In genomic region chr19:20449546-20449945, GRCm38 (mm10) we compare ENCODE assay signal across 7 mouse cellular contexts. TPM values are rescaled to one million over a fixed set of nuclear protein-coding genes. Genes with fewer than 3 reads are reported as not detected.
DNase-seq lines count a peak whose midpoint lies in the region; ATAC-seq lines count a peak whose summit lies in the region.

No protein-coding gene starts in this region.

- peak; percentile 89 for DNase-seq in NIH3T3 (ENCODE audit: low read depth)
- peak; percentile 45 for DNase-seq in embryo, embryonic 10.5 days (ENCODE audit: low spot score)
- DNase-seq in layer of hippocampus, adult 9-11 months: peak; percentile 7
- peak; percentile 8 for DNase-seq in right cerebral cortex, postnatal 14 days
- DNase-seq in cerebellum, adult 9-11 months: no peak

- no peaks in the 10 kb centered on the region for H3K9me3 ChIP-seq in hindbrain, embryonic 13.5 days
- no peaks in the 10 kb centered on the region for H3K9me3 ChIP-seq in hindbrain, embryonic 12.5 days (replicated peaks)

- peak; percentile 71; the same call in 1 of the 2 replicates for ATAC-seq in hindbrain, embryonic 13.5 days (ENCODE audit: low FRiP score)
- no peak for ATAC-seq in hindbrain, embryonic 12.5 days (ENCODE audit: low FRiP score)

- H3K4me1 ChIP-seq in hindbrain, embryonic 13.5 days (replicated peaks): no peaks in the 10 kb centered on the region
- no peaks in the 10 kb centered on the region for H3K4me1 ChIP-seq in hindbrain, embryonic 12.5 days

- no peaks in the 10 kb centered on the region for H3K36me3 ChIP-seq in hindbrain, embryonic 13.5 days
- H3K36me3 ChIP-seq in hindbrain, embryonic 12.5 days: no peaks in the 10 kb centered on the region

- no peak overlapping the region for H3K27ac ChIP-seq in hindbrain, embryonic 13.5 days
- H3K27ac ChIP-seq in hindbrain, embryonic 12.5 days: no peak overlapping the region

- H3K9ac ChIP-seq in hindbrain, embryonic 13.5 days: no peak overlapping the region
- H3K9ac ChIP-seq in hindbrain, embryonic 12.5 days: no peak overlapping the region

- no peak overlapping the region for H3K4me3 ChIP-seq in hindbrain, embryonic 13.5 days
- H3K4me3 ChIP-seq in hindbrain, embryonic 12.5 days: no peak overlapping the region

- no peaks in the 10 kb centered on the region for H3K27me3 ChIP-seq in hindbrain, embryonic 13.5 days
- H3K27me3 ChIP-seq in hindbrain, embryonic 12.5 days: no peaks in the 10 kb centered on the region

- H3K4me2 ChIP-seq in hindbrain, embryonic 13.5 days: no peak overlapping the region
- no peak overlapping the region for H3K4me2 ChIP-seq in hindbrain, embryonic 12.5 days (replicated peaks)

RNA-seq across cellular contexts. Expression of gene Aldh1a1, which starts 43.0 kb away (rescaled TPM):
- 0.94 and 1.3 TPM in 2 replicates for polyA plus RNA-seq in hindbrain, embryonic 13.5 days (2015; fragmentation: Nextera tagmentation; extraction: Ambion mirVana)
- polyA plus RNA-seq in hindbrain, embryonic 12.5 days (2016; fragmentation: Nextera tagmentation; extraction: Ambion mirVana): 0.90 and 1.6 TPM in 2 replicates

RNA-seq across cellular contexts. Expression of gene Anxa1, which starts 58.8 kb away (rescaled TPM):
- 8.4 and 9.5 TPM in 2 replicates for polyA plus RNA-seq in hindbrain, embryonic 13.5 days (2015; fragmentation: Nextera tagmentation; extraction: Ambion mirVana)
- 9.9 and 13.8 TPM in 2 replicates for polyA plus RNA-seq in hindbrain, embryonic 12.5 days (2016; fragmentation: Nextera tagmentation; extraction: Ambion mirVana)
